Mouse (Mus musculus) frontal cortex, adult (tissue): Measurements from ENCODE around the gene Dnah10.
"Not testable (repeated sequence)": the region's sequence is repeated elsewhere in the genome, so short reads cannot be mapped to it uniquely, and the experiment has no call there.

Source experiments
- ATAC-seq: cut with Nextera tagmentation; 2 replicates; pipeline ENCODE4 v1.9.2; 2017; ENCODE audit warnings: mild to moderate bottlenecking, moderate library complexity, mixed read lengths; ENCODE audit not compliant: low TSS enrichment

Gene Dnah10

DNA sequence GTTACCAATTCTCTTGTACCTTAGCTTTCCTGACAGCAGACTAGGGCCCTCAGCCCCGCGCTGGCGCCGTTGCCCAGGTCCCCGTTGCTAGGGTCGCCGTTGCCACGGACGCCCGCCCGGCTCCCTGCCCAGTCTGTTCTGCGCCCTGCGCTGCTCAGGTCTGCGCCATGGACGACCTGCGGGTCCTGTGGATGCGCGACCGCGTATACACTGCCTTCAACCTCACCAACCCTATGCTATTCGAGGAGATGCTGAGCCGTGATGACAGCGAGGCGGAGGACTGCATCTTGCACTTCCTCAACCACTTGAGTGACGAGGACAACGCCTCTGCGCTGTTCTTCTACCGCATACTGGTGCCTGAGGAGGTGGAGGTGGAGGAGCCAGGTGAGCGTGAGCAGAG, at the start of gene Dnah10:
TSS of gene Dnah10 (plus strand) at position 89 of the 400 bp plus-strand sequence.
- peak; percentile 82 for ATAC-seq

DNA sequence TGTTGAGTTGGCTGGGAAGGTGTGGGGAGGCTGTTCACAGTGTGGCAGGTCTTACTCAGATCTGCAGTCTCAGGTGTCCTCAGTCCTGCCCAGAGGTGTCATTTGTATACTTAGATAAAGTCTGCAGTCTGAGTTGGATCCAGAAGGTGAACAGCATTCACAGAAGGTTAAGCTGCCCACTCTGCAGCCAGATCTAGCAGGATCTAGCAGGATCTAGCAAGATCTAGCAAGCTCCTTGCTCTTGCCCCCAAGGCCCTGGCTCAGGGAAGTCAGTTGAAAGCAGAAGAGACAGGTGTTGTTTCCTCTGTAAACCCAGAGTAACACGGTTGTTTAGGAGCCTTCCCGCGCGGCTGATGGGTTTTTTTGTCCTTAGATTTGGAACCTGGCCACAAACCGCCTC, 11.1 kb upstream of the Dnah10 start:
- no peak for ATAC-seq

DNA sequence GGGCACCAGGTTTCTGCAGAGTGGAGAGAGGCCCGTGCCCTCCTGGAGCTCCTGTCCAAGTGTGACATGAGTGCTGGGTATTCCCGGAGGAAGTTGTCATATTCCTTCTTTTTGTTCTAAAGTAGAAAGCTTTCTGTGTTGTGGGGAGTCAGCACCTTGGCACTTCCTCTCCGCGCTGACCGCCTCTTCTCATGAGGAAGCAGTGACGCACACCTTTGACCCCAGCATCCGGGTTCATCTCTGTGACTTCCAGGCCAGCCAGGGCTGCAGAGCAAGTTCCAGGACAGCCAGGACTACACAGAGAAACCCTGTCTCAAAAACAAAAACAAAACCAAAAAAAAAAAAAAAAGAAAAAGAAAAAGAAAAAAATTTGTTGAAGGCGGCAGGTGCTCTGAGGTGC, 9.8 kb upstream of the Dnah10 start:
- ATAC-seq: no peak

DNA sequence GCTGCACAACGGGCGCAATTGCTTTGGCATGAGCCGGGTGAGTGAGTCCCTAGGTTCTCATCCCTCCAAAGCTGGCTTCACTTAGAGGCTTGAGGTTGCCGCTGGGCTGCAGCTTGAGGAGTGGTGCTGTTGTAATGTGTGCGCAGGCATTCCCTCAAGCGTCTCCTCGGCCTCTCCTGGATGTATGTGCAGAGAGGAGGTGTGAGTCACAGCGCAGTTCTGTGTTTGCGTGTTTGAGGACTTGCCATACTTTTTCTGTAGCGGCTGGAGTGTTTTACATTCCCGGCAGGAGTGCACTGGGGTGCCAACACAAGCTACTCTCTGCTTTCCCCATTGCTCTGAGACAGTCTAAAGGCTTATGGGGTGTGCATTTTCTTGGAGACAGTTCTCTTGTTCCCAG, 6.9 kb upstream of the Dnah10 start:
- peak; percentile 64; the same call in 1 of the 2 replicates for ATAC-seq

DNA sequence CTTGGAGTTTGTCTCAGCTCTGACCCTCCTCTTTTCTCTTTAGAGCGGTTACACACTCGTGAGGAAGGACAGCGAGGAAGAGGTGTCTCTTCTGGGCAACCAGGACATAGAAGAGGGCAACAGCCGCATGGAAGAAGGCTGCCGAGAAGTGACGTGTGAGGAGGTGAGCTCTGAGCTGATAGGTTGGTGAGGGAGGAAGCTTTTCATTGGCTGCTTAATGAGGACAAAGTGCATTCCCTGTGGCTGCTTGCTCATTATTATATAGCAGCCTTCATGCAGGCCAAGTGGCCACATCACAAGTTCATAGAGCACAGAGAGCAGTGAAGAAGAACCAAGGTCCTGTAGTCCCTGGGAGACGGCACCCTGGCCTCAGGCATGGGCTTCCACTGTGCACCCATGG, 6.5 kb upstream of the Dnah10 start:
- ATAC-seq: no peak

DNA sequence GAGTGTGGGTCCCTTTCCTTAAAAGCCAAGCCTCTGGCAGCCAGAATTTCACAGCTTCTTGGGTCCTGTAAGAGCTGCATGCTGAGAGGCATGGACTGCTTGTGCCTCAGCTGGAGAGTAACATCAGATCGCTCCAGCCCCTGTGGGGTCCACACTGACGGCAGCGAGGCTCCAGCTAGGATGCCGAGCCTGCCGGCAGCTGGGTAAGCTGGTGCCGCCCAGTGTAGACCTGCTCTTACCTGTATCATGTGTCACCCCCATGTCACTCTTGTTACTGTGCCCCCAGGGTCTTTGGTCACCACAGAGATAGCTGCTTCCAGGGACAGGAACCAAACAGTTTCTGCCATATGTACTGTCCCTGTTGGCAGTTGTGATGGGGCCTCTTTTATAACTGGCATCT, 1.8 kb upstream of the Dnah10 start:
- ATAC-seq: no peak

DNA sequence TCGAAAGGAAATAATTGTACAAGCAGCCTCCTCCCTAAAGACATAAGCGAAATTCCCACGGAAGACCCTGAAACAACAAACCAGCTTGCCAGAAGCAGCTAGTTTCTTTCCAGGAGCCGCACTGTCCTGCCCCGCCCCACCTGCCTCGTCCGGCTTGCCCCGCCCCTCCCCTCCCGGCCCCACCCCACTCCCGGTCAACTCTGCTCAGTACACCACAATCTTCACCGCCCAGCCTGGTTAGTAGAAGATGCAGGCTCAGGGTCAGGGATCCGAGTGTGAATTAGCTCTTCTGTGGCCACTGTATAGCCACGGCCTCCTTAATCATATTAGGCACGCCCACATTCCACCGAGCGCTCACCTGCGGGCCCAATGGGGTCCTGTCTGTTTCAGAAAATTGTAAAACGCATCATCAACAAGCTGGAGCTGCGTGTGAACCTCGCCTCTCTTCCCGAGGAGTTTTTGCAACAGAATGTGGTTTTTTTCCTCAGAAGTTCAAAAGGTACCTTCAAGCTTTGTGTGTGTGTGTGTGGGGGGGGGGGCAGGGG, 4.8 kb downstream of the Dnah10 start:
- ATAC-seq: no peak

DNA sequence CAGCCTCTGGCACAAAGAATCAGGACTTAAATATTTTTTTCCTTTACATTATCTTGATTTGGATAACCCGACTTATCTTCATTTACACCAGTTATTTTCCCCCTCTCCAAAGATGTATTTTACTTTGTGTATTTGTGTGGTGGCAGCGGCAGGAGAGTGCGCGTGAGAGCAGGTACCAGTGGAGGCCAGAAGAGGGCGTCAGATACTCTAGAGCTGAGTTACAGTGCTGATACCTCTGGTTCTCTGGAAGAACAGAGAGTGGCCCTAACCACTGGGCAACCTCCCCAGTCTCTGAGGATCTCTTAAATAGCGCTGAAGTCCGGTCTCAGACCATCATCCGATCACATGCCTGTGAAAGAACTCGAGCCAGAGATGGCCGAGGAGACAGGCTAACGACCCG, 9.1 kb downstream of the Dnah10 start:
- no peak for ATAC-seq

DNA sequence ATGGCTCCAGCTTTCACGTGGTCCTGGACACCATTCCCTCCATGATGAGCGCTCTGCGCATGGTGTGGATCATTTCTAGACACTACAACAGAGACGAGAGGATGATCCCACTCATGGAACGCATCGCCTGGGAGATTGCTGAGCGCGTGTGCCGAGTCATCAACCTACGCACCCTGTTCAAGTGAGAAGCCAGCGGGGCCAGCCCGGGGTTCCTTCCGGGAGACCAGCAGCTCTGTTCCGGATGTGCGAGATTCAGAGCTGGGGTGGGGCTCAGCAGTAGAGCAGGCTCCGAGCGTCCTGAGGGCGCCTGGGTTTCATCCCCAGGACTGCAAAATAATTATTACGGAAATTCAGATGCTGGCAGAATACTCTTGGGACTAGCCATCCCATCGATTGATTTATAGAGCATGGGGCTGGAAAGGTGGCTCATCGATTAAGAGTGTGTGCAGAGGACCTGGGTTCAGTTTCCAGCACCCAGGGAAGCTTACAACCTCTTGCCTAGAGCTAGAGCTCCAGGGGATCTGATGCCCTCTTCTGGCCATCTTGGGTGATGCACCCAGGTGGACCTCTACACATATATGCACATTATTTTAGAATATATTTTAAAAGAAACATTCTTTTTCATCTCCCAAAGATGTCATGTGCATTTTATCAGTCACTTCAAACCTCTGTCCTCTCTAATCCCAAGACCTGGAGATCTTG, 17.2 kb downstream of the Dnah10 start:
- ATAC-seq: no peak

DNA sequence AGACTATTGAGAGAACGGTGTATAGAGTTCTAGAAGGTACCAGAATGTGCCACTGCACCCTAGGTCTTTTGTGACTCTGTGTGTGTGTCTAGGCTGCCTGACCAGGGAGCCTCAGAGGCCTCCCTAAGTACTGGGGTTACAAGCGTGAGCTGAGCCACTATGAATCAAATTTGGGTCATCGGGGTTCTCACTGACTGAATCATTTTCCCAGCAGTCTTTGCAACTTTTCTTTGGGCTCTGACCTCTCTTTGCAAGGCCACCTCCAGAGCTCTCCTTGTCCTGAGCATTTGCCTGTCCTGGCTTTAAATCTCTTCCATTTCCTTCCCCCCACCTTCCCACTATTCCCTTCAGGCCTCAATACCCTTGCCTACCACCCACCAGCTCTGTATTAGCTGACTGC, 19.0 kb downstream of the Dnah10 start:
- ATAC-seq: no peak

DNA sequence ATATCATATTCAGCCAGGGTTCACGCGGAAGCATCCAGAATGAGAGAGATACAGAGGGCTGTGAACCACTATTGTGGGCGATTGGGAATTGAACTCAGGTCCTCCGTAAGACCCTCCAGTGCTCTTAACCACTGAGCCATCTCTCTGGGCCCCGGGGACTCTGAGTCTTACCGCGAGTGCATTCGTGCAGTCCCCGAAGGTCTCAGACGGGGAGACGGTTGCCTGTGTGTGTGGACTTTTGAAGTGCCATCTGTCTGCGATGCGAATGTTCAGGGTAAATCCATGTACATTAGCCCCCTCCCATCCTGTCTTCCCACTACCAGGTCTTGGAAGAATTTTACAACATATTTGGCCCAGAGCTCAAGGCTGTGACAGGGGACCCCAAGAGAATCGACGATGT, 21.3 kb downstream of the Dnah10 start:
- no peak for ATAC-seq

DNA sequence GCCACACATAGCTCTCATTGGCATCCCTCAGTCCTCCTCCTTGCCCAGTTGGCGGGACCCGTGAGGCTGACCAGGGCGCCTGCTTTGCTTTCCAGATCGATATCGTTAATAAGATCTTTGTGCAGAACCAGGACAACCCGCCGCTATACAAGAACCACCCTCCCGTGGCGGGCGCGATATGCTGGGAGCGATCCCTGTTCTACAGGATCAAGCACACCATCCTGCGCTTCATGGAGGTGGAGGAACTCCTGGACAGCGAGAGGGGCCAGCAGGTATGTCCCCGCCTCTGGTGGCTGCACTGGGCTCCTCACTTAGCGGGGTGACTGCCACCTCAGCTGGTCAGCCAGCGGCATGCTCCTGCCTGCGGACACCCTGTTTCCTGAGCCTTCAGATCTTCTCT, 23.4 kb downstream of the Dnah10 start:
- no peak for ATAC-seq

DNA sequence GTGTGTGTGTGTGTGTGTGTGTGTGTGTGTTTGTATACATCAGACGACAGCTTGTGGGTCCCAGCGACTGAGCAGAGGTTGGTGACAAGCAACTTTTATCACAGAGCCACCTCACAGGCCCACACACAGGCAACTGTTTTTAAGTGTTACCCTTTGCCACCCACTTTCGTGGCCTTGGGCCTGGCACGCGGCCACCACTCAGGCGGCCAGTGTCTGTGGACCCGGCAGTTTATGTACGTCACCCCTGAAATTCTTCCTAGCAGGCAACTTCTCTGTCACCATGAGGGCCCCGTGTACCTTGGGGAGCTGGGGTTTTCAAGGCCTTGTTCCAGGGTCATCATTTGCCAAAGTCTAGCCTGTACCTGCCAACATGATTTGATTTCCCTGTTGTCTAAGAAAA, 26.8 kb downstream of the Dnah10 start:
- no peak for ATAC-seq

DNA sequence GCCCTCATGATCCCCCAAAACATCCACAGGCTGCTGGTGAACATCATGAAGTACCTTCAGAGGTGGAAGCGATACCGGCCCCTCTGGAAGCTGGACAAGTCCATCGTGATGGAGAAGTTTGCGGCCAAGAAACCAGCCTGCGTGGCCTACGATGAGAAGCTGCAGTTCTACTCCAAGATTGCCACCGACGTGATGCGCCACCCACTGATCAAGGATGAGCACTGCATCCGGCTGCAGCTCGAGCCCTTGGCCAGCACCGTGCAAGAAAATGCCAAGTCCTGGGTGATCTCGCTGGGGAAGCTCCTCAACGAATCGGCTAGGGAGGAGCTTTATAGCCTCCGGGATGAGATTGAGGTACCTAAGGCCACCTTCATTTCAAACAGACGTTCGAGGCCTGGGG, 36.1 kb downstream of the Dnah10 start:
- ATAC-seq: no peak

DNA sequence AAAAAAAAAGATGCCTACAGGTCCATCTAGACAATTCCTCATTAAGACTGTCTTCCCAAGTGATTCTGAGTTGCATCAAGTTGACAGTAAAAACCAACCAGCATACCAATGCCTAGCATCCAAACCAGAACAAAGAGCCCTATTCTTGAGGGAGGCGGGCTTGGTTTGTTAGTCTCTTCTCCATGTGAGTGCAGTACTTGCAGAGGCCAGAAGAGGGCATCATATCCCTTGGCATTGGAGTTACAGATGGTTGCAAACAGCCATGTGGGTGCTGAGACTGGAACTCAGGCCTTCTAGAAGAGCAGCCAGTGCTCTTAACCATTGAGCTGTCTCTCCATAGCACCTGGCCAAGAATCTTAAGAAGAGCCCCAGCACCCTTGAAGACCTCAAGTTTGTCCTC, 36.9 kb downstream of the Dnah10 start:
- ATAC-seq: no peak

DNA sequence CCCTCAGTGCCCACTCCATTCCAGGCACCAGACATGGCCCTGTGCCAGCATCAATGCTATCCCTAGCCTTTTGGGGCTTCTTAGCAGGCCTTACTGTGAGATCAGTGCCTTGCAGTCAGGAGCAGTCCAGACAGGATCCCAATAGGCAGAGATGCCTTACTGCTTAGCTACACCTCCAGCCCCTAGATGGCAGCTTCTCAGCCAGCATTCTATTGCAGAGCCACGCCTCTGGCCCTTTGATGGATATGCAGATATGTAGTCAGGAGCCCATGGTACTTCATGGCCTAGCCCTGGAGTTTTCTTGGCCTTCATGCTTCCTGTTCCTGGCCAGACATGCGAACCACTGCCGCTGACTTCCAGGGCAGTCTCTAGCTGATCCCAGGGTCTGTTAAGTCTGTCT, 49.7 kb downstream of the Dnah10 start:
- ATAC-seq: no peak

DNA sequence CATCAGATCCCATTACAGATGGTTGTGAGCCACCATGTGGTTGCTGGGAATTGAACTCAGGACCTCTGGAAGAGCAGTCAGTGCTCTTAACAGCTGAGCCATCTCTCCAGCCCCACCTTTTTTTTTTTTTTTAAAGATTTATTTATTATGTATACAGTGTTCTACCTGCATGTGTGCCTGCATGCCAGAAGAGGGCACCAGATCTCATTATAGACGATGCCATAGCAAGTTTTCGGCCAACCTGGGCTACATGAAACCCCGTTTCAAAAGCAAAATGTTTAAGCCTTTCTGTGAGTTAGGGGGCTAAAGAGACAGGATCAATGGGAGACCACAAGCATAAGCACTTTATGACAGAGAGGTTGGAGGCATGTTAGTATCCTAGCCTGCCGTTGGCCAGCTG, 51.4 kb downstream of the Dnah10 start:
- not testable (repeated sequence) for ATAC-seq

DNA sequence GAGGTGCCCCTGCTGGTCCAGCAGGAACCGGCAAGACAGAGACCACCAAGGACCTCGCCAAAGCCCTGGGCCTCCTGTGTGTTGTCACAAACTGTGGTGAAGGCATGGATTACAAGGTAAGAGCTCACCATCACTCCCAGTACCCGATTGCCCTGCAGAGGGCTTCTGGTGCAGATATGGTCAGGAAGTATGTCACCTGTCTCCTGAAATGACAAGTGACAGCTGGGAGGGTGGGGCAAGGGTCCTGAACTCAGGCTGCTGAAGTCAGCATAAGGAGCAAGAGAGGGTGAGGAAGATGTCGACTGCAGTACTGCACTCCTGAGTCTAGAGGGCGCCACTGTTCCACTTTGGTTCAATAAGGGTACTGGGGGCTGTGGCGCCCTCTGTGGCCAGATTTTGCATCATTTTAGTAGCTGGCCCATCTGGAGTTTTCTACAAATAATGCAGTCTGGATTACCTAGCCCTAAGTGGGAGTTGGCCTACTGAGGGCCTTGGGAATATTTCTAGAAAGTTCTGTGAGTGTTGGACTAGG, 52.4 kb downstream of the Dnah10 start:
- no peak for ATAC-seq

DNA sequence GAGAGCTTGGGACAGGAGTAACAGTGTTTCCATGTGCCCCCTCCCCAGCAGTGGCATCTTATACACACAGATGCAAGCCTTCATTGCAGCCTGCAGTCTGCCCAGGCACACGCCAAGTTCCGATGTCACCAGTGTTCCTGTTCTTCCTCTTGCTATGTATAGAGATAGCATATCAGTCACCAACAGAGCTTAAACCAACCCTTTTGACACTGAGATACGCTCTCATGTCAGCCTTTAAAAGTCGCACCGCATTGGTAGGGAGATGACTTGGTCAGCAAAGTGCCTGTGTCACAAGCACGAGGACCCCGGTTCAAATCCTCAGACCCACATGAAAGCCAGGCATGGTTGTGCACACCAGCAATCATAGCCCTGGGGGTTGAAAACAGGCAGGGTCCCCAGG, 55.0 kb downstream of the Dnah10 start:
- ATAC-seq: no peak

DNA sequence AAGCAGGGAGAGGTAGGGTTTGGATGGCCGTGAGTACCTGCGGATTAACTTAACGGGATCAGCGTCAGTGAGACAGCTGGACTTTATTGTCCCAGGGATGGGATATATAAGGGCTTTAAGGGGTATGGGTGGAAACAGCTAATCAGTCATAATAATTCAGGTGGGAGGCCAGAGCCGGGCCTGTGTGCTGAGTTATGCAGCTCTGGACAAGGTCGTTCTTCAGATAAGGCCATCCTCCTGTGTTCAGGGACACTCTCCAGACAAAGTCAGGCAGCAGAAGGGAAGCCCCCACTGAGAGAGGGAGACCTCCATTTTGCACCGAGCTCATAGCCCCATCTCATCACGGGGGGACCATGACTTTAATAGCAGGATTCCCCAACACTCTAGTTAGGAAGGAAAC, 56.8 kb downstream of the Dnah10 start:
- no peak for ATAC-seq

DNA sequence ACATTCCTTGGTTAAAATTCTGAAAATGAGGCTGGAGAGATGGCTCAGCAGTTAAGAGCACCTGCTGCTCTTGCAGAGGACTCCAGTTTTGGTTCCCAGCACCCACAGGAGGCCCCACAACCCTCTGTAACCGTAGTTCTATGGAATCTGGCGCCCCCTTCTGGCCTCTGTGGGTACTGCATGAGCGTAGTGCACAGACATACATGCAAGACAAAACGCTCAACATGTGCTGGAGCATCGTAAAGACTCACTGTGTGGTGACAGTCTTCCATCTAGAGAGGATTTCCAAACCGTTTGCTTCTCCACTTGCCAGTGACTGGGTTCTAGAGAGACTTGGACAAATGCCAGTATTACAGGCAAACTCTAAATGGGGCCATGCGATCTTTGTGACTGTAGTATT, 60.8 kb downstream of the Dnah10 start:
- no peak for ATAC-seq

DNA sequence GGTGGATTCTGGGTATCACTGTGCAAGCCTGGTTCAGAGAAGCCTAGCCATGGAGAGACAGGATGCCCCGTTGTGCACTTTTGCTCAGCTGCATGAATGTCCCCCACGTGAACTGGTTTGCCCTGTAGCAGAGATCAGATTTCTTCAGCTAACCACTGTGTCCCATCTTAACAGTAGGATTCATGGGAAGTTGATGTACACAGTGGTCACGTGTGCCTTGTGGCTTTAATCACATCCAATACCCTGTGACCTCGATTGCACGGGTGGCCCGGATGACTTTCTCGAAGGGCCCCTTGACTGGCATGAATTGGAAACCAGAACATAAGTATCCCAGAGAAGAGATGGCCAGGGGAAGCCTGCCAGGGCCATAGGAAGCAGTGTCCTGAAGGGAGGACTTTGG, 67.2 kb downstream of the Dnah10 start:
- ATAC-seq: no peak

DNA sequence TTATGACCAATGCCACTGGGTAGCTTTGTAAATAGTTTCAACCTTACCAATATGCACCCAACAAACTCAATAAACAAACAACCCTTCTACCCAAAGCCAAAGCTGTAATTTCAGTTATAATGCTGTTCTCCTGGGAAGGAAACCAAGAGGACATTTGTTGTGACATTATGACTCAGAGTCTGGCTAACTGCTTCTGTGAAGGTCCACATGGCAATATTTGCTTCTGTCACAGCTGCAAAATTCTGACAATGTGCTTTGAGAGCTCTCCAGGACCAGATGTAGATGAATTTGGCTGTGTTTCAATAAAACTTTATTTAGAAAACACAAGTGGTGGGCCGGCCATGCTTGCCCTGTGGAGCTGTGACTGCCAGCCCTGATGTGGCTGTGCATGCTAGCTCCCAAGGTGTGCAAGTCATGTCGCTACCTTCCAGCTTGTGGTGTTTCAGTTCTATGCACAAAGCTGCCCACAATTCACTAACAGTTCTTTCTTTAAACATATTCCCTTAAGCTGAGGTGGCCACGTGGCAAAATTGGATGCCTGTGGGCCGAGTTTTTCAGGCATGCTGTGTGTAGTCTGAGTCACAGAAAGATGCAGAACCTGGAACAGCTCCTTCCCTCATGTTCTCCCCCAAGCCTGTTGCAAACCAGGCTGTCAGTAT, 85.0 kb downstream of the Dnah10 start:
- peak; percentile 93 for ATAC-seq
